Mouse (Mus musculus) CD4-positive, CD25-positive, alpha-beta regulatory T cell, adult 4 months (primary cell): ENCODE results near the gene Polr3a. TPM values are rescaled to one million over a fixed set of nuclear protein-coding genes. Genes with fewer than 3 reads are reported as not detected.
"Not testable (repeated sequence)": the region's sequence is repeated elsewhere in the genome, so short reads cannot be mapped to it uniquely, and the experiment has no call there.

Source experiments
- ATAC-seq: one replicate; pipeline ENCODE4 v1.8.0; 2017
- polyA plus RNA-seq, 2 experiments: library from polyadenylated mRNA; unstranded; fragments of 100-300 nt; shearing (Covaris generic); gene quantifications; one replicate each; pipeline ENCODE4 v1.2.1; 2017

Gene Polr3a
- polyA plus RNA-seq, 2 experiments from 2014 or later = 18.4 to 26.3 TPM

DNA sequence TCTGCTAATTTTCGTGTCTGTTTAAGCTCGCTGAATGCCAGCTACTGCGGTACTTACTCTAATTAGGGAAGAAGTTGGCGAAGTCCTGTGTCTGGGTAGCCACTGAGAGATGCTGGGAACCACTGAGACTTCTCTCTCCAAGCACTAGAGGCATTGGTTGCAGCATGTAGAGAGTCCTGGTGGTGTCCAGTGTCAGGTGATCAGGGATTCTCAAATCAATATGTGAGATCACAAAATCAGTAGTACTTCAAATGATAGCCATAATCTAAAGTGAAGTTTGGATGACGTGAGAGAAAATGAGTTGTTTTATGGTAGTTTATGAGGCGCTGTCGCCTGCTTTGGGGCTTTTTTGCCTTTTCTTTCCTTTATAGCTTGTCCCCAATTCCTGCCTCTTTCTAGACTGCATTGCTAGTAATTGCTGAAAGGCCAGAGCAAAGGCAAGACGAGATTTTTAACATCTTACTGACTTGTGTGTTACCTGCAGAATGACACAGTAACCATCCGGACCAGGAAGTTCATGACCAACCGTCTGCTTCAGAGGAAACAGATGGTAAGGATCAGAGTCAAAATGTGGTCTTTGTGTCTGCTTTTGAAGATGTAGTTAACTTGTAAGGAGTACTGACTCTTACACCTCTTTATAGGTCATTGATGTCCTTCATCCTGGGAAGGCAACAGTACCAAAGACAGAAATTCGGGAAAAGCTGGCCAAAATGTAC, 4.6 kb upstream of the Polr3a start:
- ATAC-seq = no peak

GRCm38 (mm10) chr14:24490468-24491265, 3.8 kb upstream of the Polr3a start:
- ATAC-seq = peak; percentile 86

DNA sequence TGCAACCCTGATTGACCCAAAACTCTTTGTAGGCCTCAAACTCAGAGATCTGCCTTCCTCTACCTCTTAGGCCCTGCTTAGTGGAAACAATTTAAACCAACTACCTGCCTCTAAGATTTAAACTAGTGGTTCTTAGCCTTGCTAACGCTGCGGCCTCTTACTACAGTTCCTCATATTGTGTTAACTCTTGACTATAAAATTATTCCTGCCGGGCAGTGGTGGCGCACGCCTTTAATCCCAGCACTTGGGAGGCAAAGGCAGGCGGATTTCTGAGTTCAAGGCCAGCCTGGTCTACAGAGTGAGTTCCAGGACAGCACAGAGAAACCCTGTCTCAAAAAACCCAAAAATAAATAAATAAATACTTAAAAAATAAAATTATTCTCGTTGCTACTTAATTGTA, 2.9 kb upstream of the Polr3a start:
- ATAC-seq = not testable (repeated sequence)

DNA sequence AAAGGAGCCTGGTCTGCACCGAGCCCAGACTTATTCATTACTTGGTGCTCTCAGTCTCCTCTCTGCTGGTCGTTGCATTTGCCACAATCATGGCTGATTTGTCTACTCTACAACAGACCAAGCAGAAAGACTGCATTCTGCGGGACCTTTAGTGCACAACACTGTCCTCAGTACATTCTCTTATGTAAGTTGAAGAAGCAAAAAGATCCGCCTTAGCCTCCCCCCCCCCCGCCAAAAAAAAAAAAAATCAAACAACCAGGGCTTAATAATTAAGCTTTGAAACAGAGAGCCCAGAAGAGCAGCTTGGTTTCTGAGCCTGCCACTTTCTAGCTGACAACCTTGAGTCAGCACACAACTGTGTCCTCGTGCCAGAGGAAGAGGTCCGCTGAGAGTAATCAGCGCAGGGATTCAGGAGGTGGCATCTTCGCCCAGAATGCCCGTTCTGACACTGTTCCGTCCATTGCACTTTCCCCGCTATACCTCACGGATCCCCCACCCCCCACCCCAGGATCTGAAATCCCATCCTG, 554 bp downstream of the Polr3a start:
- peak; percentile 1 for ATAC-seq

- ATAC-seq = no peak
These were observed 18.1 kb downstream of the Polr3a start for GRCm38 (mm10) chr14:24468806-24469205.

- ATAC-seq = no peak
These were observed 28.7 kb downstream of the Polr3a start for GRCm38 (mm10) chr14:24458191-24458590.

- not testable (repeated sequence) for ATAC-seq
These were observed 43.3 kb downstream of the Polr3a start for GRCm38 (mm10) chr14:24443529-24443928.

Other genes starting within 250 kb of the Polr3a start
- under 1 TPM; 0.32 to 0.49 TPM for gene Dlg5, start 241.1 kb downstream of the Polr3a start, polyA plus RNA-seq
- gene E330034G19Rik, start 193.8 kb downstream of the Polr3a start, polyA plus RNA-seq = not detected
- gene Rps24, start 67 bp upstream of the Polr3a start, polyA plus RNA-seq = 1,000 to 10,000 TPM; 1,796 to 2,807 TPM